Mouse (Mus musculus): ENCODE measurements around the gene Klc1.

Gene Klc1

DNA sequence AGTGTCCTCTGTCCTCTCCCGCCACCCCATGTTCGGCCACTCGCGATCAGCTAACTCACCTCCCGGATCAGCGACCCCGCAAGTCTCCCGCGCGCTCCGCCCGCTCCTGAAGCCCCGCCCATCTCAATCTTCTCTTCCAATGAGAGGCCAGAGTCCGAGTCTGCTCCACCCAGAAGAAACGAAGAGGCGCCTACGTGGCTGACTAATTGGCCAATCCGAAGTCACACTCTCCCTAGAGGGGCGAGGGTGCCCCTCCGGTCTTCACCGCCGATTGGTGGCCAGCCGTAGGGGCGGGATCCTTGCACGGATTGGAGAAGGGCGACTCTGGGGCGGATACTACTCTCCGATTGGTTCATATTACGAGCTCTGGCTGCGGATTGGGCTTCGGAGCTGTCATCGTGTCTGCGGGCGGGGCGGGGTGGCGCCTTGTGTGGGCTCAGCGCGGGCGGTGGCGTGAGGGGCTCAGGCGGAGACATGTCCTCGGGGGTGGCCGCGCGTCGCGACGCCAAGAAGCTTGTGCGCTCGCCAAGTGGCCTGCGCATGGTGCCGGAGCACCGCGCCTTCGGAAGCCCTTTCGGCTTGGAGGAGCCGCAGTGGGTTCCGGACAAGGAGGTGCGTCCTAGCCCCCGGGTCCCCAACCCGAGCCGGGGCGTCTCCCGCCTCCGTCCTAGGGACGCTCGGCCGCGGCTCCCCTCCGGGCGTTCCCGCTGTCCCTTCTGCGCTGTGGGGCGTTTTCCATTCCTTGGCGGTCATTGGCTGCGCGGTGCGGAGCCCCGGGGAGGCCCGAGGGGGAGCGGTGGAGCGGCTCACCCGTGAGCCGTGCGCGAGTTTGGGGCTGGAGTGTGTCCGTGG, 55.3 kb downstream of the Klc1 start, which contains the start of the genes Xrcc3 and Zfyve21:
Gene Xrcc3, minus strand, starts transcription at position 108 of the 852 bp plus-strand sequence.
Gene Zfyve21, plus strand, starts transcription at position 405 of the 852 bp plus-strand sequence.
- DNase-seq (ENCODE audit: low spot score), result peak; percentile 98

GRCm38 (mm10) chr12:111814769-111815762, 56.4 kb downstream of the Klc1 start:
- DNase-seq (ENCODE audit: low spot score), result no peak

GRCm38 (mm10) chr12:111816528-111816927, 57.9 kb downstream of the Klc1 start:
- no peak for DNase-seq (ENCODE audit: low spot score)

DNA sequence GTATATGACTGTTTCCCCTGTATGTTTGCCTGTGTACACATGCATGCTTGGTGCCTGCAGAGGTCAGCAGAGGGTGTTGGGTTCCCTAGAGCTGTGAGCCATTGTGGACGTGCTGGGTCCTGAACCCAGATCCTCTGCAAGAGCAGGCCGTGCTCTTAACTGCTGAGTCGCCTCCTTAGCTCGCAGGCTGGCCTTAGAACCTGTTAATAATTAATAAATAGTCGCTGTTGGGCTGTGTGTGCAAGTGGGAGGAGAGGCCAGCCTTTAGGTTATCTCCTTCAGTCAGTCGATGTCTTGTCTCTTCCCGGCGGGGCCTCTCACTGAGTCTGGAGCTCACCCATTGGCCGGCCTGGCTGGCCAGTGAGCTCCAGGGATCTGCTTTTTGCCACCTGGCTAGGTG, 58.3 kb downstream of the Klc1 start:
- DNase-seq (ENCODE audit: low spot score), result peak; percentile 74

DNA sequence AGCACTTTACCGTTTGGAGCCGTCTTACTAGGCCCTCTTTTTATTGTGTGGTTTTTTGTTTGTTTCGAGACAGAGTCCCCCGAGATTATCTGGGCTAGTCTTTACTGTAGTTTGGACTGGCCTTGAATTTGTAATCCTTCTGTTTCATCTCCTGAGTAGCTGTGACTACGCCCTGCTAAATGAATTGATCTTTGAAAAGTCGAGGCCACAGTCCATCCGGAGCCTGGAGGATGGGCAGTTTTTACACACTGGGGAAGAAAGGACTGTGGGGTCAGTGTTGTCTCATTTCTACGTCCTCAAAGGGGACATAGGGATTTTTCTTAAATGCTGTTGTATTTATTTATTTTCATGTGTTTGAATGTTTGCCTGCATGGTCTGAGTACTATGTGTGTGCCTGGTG, 59.3 kb downstream of the Klc1 start:
- DNase-seq (ENCODE audit: low spot score), result no peak

DNA sequence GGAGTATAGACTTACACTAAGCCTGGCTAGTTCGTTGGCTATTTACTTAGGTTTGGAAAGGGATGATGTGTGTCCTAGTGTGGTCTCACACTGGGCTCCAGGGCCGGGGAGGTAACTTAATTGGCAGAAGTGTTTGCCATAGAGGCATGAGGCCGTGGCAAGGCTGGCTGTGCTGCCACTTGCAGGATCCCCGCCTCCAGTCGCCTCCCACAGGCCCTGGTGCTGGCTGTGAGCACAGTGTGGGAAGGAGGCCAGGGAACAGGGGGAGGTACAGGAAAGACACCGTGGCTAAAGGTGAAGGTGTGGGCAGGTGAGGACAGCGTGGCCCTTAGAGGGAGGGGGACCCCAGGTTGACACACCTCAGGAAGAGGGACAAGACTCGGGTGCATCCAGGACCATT, 61.3 kb downstream of the Klc1 start:
- DNase-seq (ENCODE audit: low spot score), result no peak

GRCm38 (mm10) chr12:111820708-111821107, 62.1 kb downstream of the Klc1 start:
- DNase-seq (ENCODE audit: low spot score), result no peak

DNA sequence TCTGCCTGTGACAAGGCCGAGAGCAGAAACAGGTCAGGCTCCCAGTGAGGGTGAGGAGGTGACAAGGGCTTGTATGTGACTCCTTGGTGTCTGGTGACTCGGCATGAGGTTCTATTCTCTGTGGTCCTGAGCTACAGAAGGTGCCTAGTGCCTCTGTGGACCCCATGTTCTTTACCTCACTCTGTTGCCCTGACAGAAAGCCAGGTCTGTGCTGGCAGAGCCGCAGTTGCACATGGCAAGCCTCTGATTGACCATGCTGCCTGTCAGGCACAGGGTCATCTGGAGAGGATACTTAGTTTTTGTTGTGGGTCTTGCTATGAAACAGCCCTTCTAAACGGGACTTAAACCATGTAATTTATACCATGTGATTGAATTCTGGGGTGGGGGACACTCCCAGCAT, 63.3 kb downstream of the Klc1 start:
- no peak for DNase-seq (ENCODE audit: low spot score)

DNA sequence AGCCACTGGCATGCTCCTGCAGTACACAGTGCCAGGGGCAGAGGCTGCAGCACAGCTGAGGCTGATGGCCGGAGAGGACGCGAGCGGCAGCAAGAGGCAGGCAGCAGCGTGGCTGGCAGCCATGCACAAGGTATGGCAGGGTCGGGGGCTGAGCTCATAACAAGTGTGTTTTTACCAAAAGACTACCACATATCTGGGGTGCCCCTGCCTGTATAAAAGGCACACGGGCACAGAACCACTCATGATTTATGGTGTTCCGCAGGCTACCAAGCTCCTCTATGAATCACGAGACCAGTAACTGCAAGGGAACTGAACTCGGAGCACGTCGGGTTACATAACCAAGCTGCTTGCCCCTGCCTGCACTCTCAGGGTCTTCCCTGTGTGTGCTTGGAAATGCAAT, 68.9 kb downstream of the Klc1 start:
- no peak for DNase-seq (ENCODE audit: low spot score)

DNA sequence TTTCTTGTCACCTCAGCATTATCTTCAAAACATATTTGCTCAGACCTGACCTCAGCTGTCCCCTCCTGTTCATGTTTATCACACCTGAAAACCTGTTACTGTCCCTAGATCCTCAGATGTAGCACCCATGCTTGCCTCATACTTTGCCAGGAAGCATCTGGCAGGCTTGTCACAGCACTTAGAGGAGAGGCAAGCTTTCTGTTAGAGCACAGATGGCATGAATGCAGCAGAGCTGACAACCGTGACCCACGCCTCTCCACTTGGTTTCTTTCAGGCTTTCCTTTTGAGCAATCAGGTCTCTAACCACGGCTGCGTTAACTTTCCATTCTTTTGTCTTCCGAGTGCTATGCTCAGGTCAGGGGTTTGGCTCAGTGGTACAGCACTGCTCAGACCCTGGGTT, 70.8 kb downstream of the Klc1 start:
- DNase-seq (ENCODE audit: low spot score), result no peak

DNA sequence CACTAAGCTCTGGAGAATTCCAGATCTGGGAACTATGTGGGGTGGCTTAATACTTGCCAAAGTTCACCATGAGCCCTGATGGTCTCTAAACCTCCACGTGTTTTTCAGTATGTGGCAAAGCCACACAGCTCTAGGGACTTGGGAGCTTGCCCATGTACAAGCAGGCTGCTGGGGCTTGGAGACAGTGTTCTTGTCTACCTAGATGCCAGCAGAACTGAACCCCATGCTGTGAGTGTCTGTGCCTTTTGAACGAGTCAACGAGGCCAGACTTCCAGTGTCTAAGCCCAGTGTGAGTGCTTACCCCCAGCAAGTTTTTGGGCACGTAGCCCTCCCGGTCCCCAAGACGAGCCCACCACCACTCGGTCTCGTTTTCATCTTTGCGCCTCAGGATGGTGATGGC, 71.3 kb downstream of the Klc1 start:
- DNase-seq (ENCODE audit: low spot score), result no peak

DNA sequence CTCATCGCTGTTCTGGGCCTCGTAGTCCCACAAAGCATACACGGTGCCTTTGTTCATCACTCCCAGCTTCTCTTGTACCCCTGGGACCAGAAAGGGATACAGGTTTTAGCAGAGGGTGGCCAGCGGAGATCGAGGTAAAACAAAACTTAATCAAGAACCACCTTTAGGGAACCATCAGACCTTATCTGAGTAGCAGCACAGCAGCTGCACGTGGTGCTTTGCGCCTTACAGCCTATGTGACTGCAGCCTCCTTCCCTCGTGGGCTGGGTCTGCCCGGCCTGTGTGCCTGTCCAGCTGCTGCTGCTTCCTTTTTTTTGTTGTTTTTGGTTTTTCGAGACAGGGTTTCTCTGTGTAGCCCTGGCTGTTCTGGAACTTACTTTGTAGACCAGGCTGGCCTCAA, 71.7 kb downstream of the Klc1 start:
- no peak for DNase-seq (ENCODE audit: low spot score)

DNA sequence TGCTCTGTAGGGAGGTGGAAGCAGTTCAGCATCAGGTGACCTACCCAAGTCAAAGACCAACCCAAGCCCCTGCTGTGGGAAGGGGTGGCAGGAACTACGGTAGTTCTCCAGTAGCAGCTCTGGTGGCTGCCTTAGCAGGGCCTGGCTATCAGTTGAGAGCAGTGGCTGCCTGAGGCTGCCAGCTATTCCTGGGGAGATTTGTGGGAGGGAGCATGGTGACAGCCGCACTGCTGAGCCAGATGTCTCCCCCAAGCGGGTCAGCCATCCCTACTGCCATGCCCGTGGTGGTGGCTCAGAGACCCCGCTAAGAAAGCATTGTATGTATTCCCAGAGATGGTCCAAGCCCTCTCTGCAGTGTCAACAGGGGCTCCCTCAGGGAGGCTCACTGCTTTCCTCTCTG, 74.0 kb downstream of the Klc1 start:
- DNase-seq (ENCODE audit: low spot score), result no peak

- DNase-seq (ENCODE audit: low spot score), result peak; percentile 44
These were observed 74.8 kb downstream of the Klc1 start for GRCm38 (mm10) chr12:111833457-111833856.

- no peak for DNase-seq (ENCODE audit: low spot score)
These were observed 84.2 kb downstream of the Klc1 start for GRCm38 (mm10) chr12:111842565-111843433.

GRCm38 (mm10) chr12:111843470-111843869, 84.8 kb downstream of the Klc1 start:
- no peak for DNase-seq (ENCODE audit: low spot score)

DNA sequence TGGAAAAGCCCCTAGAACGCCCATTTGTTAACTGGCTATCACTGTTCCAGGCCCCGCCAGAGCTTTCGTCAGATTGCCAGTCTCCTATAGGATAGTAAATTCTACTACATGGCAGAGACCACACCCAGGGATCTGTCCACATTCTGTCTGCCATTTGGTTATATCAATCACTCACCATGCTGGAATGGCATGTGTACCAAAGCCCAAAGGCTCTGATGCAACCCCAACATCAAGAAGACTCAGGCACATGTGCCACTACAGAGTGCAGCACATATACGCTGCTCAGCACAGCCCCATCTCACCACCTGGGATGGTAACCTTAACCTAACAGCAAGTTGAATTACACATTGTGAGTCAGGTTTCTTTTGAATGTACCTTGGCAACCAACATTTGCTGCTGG, 87.3 kb downstream of the Klc1 start:
- no peak for DNase-seq (ENCODE audit: low spot score)

- DNase-seq (ENCODE audit: low spot score), result no peak
These were observed 88.2 kb downstream of the Klc1 start for GRCm38 (mm10) chr12:111846815-111847214.

GRCm38 (mm10) chr12:111848300-111848798, 89.7 kb downstream of the Klc1 start:
- DNase-seq (ENCODE audit: low spot score), result no peak

- no peak for DNase-seq (ENCODE audit: low spot score)
These were observed 92.6 kb downstream of the Klc1 start for GRCm38 (mm10) chr12:111851235-111851634.

- no peak for DNase-seq (ENCODE audit: low spot score)
These were observed 93.1 kb downstream of the Klc1 start for GRCm38 (mm10) chr12:111851745-111852144.
